Mouse (Mus musculus): ENCODE results near the gene Grik1. TPM values are rescaled to one million over a fixed set of nuclear protein-coding genes. Genes with fewer than 3 reads are reported as not detected.

Grik1 gene
- polyA plus RNA-seq, 1 experiment from 2014 or later: 3.5 TPM

DNA sequence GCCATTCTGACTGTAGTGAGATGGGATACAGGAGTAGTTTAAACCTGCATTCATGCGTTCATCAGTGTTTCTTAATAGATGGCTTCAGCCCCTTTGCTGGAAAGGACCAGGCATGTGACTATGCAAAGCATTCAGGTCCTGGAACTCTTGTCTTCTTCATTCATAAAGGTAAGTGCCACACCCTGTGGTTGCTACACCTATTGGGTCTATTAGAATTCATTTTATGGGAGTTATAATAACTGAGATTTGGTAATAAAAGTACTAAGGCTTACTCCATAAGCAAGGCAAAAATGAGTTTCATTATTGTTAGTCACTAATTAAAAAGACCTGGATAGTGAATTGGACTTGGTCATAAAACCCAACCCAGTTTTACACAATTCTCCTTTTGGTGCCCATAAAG lies 355.4 kb downstream of the Grik1 start:
- Histone ChIP-seq H3K36me3 (ENCODE audit: control insufficient read depth, insufficient read depth, low read length) (no peaks in the 10 kb centered on the region), H3K4me1 (replicated peaks; ENCODE audit: control insufficient read depth, insufficient read depth, low read length) (no peaks in the 10 kb centered on the region), H3K9ac (ENCODE audit: low read depth, low read length) (no peak overlapping the region), H3K4me3 (ENCODE audit: low read depth, low read length) (no peak overlapping the region), H3K9me3 (ENCODE audit: control insufficient read depth, low read length) (no peaks in the 10 kb centered on the region), H3K27me3 (ENCODE audit: control insufficient read depth, insufficient read depth, low read length) (no peaks in the 10 kb centered on the region), H3K4me2 (replicated peaks; ENCODE audit: low read depth, low read length) (no peak overlapping the region), H3K27ac (ENCODE audit: low read depth, low read length) (no peak overlapping the region)
- WGBS: 74% methylated on average over 1 of the region's 1 CpGs
- ATAC-seq (ENCODE audit: low FRiP score) (no peak), DNase-seq (ENCODE audit: low spot score) (no peak)

DNA sequence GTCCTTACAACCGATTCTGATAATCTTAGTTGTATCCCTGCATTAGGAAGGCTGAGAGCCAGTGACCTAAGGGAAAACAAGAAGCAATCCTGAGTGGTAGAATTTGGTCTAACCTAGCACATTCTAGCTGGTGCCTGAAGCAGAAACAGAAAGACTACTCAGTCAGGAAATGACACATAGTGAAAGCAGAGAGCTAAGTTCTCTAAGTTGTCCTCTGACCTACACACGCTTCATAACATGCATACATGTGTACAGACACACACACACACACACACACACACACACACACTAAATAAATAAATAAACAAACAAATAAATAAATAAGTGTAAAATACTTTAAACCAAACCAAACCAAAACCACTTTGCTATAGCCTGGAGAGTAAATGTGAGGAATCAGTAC lies 358.7 kb downstream of the Grik1 start:
- 86% methylated on average over 2 of the region's 2 CpGs for WGBS
- Histone ChIP-seq H3K9me3 (ENCODE audit: control insufficient read depth, low read length) (no peaks in the 10 kb centered on the region), H3K27me3 (ENCODE audit: control insufficient read depth, insufficient read depth, low read length) (no peaks in the 10 kb centered on the region), H3K27ac (ENCODE audit: low read depth, low read length) (no peak overlapping the region), H3K36me3 (ENCODE audit: control insufficient read depth, insufficient read depth, low read length) (no peaks in the 10 kb centered on the region), H3K9ac (ENCODE audit: low read depth, low read length) (no peak overlapping the region), H3K4me3 (ENCODE audit: low read depth, low read length) (no peak overlapping the region), H3K4me2 (replicated peaks; ENCODE audit: low read depth, low read length) (no peak overlapping the region), H3K4me1 (replicated peaks; ENCODE audit: control insufficient read depth, insufficient read depth, low read length) (no peaks in the 10 kb centered on the region)
- DNase-seq (ENCODE audit: low spot score): no peak
- ATAC-seq (ENCODE audit: low FRiP score): no peak

DNA sequence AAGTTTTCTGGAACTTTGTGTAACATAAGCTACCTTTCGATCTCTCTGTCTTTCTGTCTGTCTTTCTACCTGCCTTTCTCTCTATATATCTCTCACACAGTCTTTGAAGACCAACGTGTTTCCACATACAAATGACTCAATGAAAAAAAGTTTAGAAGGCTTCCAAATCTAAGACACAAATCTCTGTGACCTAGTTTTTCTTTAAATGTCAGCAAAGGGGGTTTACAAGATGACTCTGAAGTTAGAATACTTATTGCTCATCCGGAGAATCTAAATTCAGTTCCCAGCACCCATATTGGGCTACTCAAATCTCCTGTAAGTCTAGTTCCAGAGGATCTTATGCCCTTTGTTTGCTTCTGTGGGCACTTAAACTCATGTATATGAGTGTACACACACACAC lies 359.5 kb downstream of the Grik1 start:
- ATAC-seq (ENCODE audit: low FRiP score): no peak
- H3K27ac ChIP-seq (ENCODE audit: low read depth, low read length): no peak overlapping the region

DNA sequence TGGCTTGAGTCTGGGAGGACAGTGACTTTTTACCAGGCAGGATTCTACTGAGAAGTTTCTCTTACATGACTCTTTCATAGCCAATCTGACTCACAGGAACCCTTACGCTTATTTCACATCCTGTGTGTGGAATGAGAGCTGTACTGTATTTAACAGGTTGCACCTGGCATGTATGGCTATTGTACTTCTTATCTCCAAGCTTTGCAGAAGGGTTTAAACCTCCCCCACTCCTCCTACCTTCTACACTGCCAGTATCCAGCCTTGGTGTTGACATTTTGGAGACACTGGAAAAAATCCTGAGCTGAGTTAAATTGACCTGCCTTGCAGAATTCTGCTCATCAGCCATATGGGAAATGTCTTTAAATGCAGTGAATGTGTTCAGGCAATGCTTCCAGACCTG lies 361.4 kb downstream of the Grik1 start:
- H3K4me3 ChIP-seq (ENCODE audit: low read depth, low read length): no peak overlapping the region

More for the DNA sequence above, 359.5 kb downstream of the Grik1 start:
- Histone ChIP-seq H3K36me3 (ENCODE audit: control insufficient read depth, insufficient read depth, low read length) (no peaks in the 10 kb centered on the region), H3K9me3 (ENCODE audit: control insufficient read depth, low read length) (no peaks in the 10 kb centered on the region), H3K4me1 (replicated peaks; ENCODE audit: control insufficient read depth, insufficient read depth, low read length) (no peaks in the 10 kb centered on the region), H3K4me2 (replicated peaks; ENCODE audit: low read depth, low read length) (no peak overlapping the region), H3K27me3 (ENCODE audit: control insufficient read depth, insufficient read depth, low read length) (no peaks in the 10 kb centered on the region), H3K4me3 (ENCODE audit: low read depth, low read length) (no peak overlapping the region), H3K9ac (ENCODE audit: low read depth, low read length) (no peak overlapping the region)
- DNase-seq (ENCODE audit: low spot score): no peak
- 92% methylated on average over 3 of the region's 3 CpGs for WGBS

DNA sequence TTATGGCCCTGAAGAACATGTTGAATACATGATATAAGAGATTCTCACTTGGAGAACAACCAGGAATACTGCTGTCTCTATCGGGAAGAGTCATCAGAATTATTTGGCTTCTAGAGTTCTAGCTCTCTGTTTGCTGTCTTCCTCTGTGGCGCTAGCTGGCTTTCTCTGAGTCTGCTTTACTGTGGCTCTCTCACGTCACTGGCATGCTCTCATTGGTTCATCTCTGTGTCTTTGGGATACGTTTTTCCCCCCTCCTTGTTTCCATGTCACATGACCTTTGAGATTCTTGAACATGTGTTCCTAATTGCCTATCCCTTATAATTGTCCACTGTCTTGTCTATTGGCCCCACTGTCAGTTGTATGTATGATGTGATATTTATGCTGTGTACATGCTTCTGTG lies 372.2 kb downstream of the Grik1 start:
- Histone ChIP-seq H3K4me3 (ENCODE audit: low read depth, low read length) (no peak overlapping the region), H3K9me3 (ENCODE audit: control insufficient read depth, low read length) (no peaks in the 10 kb centered on the region), H3K36me3 (ENCODE audit: control insufficient read depth, insufficient read depth, low read length) (no peaks in the 10 kb centered on the region), H3K4me2 (replicated peaks; ENCODE audit: low read depth, low read length) (no peak overlapping the region), H3K27ac (ENCODE audit: low read depth, low read length) (no peak overlapping the region), H3K4me1 (replicated peaks; ENCODE audit: control insufficient read depth, insufficient read depth, low read length) (0 out of 2 replicates have a peak, but pooled peaks cover 8% of the 10 kb centered on the region), H3K27me3 (ENCODE audit: control insufficient read depth, insufficient read depth, low read length) (no peaks in the 10 kb centered on the region), H3K9ac (ENCODE audit: low read depth, low read length) (no peak overlapping the region)
- ATAC-seq (ENCODE audit: low FRiP score) (no peak), DNase-seq (ENCODE audit: low spot score) (no peak)
- WGBS: 81% methylated on average over 4 of the region's 4 CpGs

More for the DNA sequence above, 361.4 kb downstream of the Grik1 start:
- WGBS: 89% methylated on average over 1 of the region's 1 CpGs
- no peaks in the 10 kb centered on the region for H3K9me3 ChIP-seq (ENCODE audit: control insufficient read depth, low read length)
- no peak for DNase-seq (ENCODE audit: low spot score)
- no peaks in the 10 kb centered on the region for H3K4me1 ChIP-seq (replicated peaks; ENCODE audit: control insufficient read depth, insufficient read depth, low read length)
- H3K27ac ChIP-seq (ENCODE audit: low read depth, low read length): no peak overlapping the region
- H3K36me3 ChIP-seq (ENCODE audit: control insufficient read depth, insufficient read depth, low read length): no peaks in the 10 kb centered on the region
- no peaks in the 10 kb centered on the region for H3K27me3 ChIP-seq (ENCODE audit: control insufficient read depth, insufficient read depth, low read length)
- no peak overlapping the region for H3K9ac ChIP-seq (ENCODE audit: low read depth, low read length)
- ATAC-seq (ENCODE audit: low FRiP score): no peak
- H3K4me2 ChIP-seq (replicated peaks; ENCODE audit: low read depth, low read length): no peak overlapping the region

DNA sequence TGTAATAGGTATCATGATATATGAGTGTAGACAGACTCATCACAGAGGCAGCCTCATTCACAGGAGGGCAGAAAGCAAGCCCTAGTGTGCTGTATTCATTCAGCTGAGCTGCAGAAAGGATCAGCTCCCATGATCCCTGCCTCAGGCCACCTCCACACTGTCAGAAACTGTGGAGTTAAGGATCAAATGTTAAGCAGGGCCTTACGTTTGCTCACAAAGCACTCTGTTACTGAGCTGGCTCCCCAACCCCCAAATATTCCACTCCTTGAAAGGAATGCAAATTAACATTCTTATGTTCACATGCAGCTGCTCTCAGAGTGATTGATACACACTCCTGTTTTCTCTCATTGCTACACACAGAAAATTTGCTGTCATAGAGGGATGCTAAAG lies 372.9 kb downstream of the Grik1 start:
- Histone ChIP-seq H3K27me3 (ENCODE audit: control insufficient read depth, insufficient read depth, low read length) (no peaks in the 10 kb centered on the region), H3K4me1 (replicated peaks; ENCODE audit: control insufficient read depth, insufficient read depth, low read length) (0 out of 2 replicates have a peak, but pooled peaks cover 8% of the 10 kb centered on the region), H3K9ac (ENCODE audit: low read depth, low read length) (no peak overlapping the region), H3K4me3 (ENCODE audit: low read depth, low read length) (no peak overlapping the region), H3K36me3 (ENCODE audit: control insufficient read depth, insufficient read depth, low read length) (no peaks in the 10 kb centered on the region), H3K4me2 (replicated peaks; ENCODE audit: low read depth, low read length) (no peak overlapping the region), H3K27ac (ENCODE audit: low read depth, low read length) (peak overlapping the region; percentile 70), H3K9me3 (ENCODE audit: control insufficient read depth, low read length) (no peaks in the 10 kb centered on the region)
- DNase-seq (ENCODE audit: low spot score): peak; percentile 40
- ATAC-seq (ENCODE audit: low FRiP score): peak; percentile 85
- 4% methylated on average over 1 of the region's 1 CpGs for WGBS

DNA sequence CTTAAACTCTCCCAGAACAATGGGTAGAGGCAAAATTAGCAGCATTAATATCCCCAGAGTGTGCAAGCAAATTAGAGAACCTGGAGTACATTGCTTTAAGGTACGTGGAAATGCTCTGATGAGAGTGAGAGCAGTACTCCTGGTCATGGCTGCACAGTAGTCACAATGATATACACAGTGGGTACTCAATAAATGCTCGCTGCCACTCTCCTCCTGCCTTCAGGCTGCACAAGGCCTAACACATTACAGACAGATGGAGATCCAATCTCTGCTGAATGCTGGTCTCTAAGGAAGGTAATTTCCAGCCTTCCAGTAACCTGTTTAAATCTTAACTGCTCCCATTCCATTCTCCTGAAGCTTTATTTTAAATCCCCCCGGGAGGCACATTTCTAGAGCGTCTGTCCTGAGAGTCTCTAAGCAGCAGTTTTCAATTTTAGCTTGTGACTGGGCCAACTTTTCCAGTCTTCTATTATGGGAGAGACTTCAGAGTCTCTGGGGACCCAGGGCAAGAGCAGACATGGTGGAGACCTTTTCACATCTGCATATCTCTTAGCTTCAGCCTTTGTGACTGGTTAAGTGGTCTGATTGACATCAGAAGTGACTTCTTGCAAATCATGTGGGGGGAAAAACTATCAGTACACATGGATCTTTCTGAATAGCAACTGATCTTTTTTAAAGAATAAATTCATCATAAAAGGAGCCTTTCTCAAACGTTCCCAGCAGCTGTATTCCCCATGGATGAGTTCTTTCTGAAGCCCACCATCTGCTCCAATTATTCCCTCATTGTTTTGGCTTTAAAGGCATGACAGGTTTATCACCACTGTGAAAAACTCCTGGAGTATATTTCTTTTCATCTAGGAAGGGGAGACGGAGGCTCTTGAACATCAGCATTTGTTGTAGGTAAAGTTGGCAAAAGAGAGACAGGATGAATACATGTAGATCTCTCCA lies 373.6 kb downstream of the Grik1 start:
- ATAC-seq (ENCODE audit: low FRiP score): peak; percentile 72
- no peaks in the 10 kb centered on the region for H3K27me3 ChIP-seq (ENCODE audit: control insufficient read depth, insufficient read depth, low read length)
- no peak overlapping the region for H3K4me2 ChIP-seq (replicated peaks; ENCODE audit: low read depth, low read length)
- H3K4me1 ChIP-seq (replicated peaks; ENCODE audit: control insufficient read depth, insufficient read depth, low read length): 0 out of 2 replicates have a peak, but pooled peaks cover 8% of the 10 kb centered on the region
- no peaks in the 10 kb centered on the region for H3K9me3 ChIP-seq (ENCODE audit: control insufficient read depth, low read length)
- peak overlapping the region; percentile 70 for H3K27ac ChIP-seq (ENCODE audit: low read depth, low read length)
- WGBS: 42% methylated on average over 6 of the region's 6 CpGs
- no peak overlapping the region for H3K9ac ChIP-seq (ENCODE audit: low read depth, low read length)
- H3K4me3 ChIP-seq (ENCODE audit: low read depth, low read length): no peak overlapping the region
- no peaks in the 10 kb centered on the region for H3K36me3 ChIP-seq (ENCODE audit: control insufficient read depth, insufficient read depth, low read length)
- DNase-seq (ENCODE audit: low spot score): peak; percentile 32

DNA sequence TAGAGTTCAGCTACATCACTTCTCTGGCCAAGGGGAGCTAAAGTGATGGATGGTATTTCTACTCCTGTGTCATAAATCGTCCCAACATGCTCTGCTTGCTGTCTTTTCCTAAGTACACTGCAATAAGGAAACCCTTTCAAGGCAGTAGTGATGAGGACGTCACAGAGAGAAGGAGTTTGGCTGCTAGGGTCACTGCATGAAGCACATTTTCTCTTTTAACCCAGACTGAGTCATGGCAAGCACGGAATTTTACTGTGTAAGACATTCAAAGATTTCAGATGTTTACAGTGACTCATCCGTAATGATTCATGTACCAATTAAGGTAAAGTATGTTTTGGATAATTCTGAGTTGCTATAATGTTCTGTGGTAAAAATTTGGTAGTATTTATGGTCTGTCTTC lies 374.9 kb downstream of the Grik1 start:
- no peak overlapping the region for H3K9ac ChIP-seq (ENCODE audit: low read depth, low read length)
- H3K4me2 ChIP-seq (replicated peaks; ENCODE audit: low read depth, low read length): no peak overlapping the region
- 0 out of 2 replicates have a peak, but pooled peaks cover 8% of the 10 kb centered on the region for H3K4me1 ChIP-seq (replicated peaks; ENCODE audit: control insufficient read depth, insufficient read depth, low read length)
- DNase-seq (ENCODE audit: low spot score) (no peak), ATAC-seq (ENCODE audit: low FRiP score) (no peak)
- H3K27me3 ChIP-seq (ENCODE audit: control insufficient read depth, insufficient read depth, low read length): no peaks in the 10 kb centered on the region
- H3K27ac ChIP-seq (ENCODE audit: low read depth, low read length): no peak overlapping the region
- H3K9me3 ChIP-seq (ENCODE audit: control insufficient read depth, low read length): no peaks in the 10 kb centered on the region
- H3K36me3 ChIP-seq (ENCODE audit: control insufficient read depth, insufficient read depth, low read length): no peaks in the 10 kb centered on the region
- no peak overlapping the region for H3K4me3 ChIP-seq (ENCODE audit: low read depth, low read length)
- 83% methylated on average over 4 of the region's 4 CpGs for WGBS

DNA sequence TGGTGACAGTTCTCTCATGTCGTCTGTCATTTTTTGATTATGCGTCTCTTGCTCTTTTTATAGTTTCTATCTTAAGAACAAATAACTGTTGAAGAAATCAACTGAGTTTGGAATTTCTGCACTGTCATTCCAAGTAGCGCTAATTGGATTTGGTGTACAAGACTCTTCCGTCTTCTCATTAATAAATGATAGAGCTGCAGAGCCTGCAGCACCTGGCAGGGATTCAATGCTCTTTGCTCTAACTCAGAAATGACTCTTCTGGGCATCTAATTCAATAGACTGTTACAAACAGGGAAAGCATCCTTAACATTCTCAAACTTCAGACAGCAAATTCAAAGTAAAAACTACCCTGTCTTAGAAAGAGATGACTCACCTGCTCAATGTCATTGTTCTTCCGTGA lies 376.3 kb downstream of the Grik1 start:
- DNase-seq (ENCODE audit: low spot score): no peak
- Histone ChIP-seq H3K27ac (ENCODE audit: low read depth, low read length) (no peak overlapping the region), H3K9me3 (ENCODE audit: control insufficient read depth, low read length) (no peaks in the 10 kb centered on the region), H3K4me2 (replicated peaks; ENCODE audit: low read depth, low read length) (no peak overlapping the region), H3K4me1 (replicated peaks; ENCODE audit: control insufficient read depth, insufficient read depth, low read length) (0 out of 2 replicates have a peak, but pooled peaks cover 8% of the 10 kb centered on the region), H3K27me3 (ENCODE audit: control insufficient read depth, insufficient read depth, low read length) (no peaks in the 10 kb centered on the region), H3K9ac (ENCODE audit: low read depth, low read length) (no peak overlapping the region), H3K36me3 (ENCODE audit: control insufficient read depth, insufficient read depth, low read length) (no peaks in the 10 kb centered on the region), H3K4me3 (ENCODE audit: low read depth, low read length) (no peak overlapping the region)
- no peak for ATAC-seq (ENCODE audit: low FRiP score)
- 93% methylated on average over 5 of the region's 5 CpGs for WGBS
